Mouse (Mus musculus) naive thymus-derived CD4-positive, alpha-beta T cell, adult 2 months (primary cell): Measurements from ENCODE around the gene Ttll9.

Source experiments
- DNase-seq: peaks from one replicate; pipeline ENCODE4 v3.0.0-alpha.2; 2011; ENCODE audit warnings: low read depth

Gene Ttll9

GRCm38 (mm10) chr2:152962091-152962793 lies at the start of gene Ttll9:
Ttll9 (plus strand) TSS chr2:152962485.
- DNase-seq = peak; percentile 46

DNA sequence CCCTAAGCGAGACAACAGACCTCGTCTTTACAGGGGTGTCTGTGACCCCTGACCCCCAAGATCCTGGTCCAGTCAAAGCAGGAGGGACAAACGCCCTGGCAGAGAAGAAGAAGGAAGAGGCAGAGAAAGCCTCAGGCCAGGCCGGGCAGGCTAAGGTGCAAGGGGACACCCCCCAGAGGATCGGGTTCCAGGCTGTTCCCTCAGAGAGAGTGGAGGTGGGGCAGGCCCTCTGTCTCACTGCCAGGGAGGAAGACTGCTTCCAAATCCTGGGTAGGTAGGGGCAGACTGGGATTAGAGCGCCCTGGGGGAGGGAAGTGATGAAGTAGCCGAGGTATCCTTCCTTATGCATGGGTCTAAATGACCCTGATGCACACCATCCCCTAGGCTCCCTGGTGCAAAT lies 48.8 kb upstream of the Ttll9 start:
- no peak for DNase-seq

- peak; percentile 88 for DNase-seq
Measured at GRCm38 (mm10) chr2:152914310-152915120, 47.8 kb upstream of the Ttll9 start.

DNA sequence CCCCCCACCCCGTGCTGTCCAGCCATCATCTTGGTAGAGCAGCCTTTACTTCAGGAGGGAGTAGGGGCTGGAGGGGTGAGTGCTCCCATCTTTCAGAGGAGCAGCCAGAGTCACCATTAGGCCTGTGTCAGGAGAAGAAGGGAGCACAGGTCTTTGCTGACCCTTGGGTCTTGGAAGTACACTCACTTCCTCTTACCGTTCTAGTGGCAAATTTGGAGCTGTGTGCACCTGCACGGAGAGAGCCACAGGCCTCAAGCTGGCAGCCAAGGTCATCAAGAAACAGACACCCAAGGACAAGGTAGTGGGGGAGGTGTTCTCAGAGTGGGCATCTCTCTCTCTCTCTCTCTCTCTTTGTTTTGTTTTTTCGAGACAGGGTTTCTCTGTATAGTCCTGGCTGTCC lies 46.8 kb upstream of the Ttll9 start:
- DNase-seq = no peak

DNA sequence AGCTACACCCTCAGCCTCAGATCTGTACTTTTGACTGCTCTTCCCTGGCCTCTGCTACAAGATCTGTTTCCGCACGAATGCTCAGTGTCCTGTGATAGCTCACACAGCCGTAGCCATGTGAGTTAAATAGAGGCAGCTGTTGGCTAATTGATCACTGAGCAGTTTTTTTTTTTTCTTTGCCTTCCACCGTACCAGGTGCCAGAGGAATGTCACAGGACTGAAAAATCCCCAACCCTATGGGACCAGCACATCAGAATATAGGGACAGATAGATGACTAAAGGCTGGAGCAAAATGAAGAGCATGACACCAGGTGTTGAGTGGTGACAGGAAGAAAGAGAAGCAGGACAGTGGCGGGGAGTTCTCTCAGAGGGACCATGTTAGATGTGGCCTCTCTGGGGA lies 46.2 kb upstream of the Ttll9 start:
- no peak for DNase-seq

GRCm38 (mm10) chr2:152917671-152918070 lies 44.6 kb upstream of the Ttll9 start:
- no peak for DNase-seq

DNA sequence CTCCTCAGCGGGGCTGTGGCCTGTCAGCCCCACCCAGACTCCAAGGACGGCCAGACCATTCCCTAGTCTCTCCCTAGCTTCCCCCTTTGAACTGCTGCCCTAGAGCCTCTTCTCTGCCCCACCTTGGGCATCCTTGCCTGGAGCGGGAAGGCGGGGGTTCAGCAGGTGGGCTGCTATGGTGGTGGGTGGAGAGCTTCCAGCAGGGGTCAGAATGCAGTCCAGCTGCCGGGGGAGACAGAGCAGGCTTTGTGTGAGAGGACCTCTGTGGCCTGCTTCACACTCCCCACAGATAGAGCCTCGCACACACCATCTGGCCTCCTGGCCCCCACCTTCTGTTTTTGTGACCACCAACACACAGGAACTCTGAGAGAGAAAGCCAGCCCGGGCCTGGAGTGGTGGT lies 39.9 kb upstream of the Ttll9 start:
- no peak for DNase-seq

DNA sequence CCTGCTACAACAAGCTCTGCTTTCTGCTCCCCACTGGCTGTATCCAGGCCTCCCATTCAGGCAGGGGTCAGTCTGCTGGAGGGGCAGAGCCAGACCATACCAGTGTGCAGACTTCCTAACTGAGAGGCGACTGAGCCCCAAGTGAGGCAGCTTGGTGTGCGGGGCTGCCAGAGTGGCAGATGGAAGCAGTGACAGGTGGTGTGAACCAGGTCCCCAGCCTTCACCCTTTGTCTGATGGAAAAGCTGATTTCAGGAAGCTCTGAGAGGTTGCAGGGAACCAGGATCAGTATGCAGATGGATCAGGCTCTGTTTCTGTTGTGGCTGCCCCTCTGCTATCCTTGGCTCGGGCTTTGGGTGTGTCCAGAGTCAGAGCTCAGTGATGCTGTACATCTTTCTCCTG lies 38.7 kb upstream of the Ttll9 start:
- no peak for DNase-seq

DNA sequence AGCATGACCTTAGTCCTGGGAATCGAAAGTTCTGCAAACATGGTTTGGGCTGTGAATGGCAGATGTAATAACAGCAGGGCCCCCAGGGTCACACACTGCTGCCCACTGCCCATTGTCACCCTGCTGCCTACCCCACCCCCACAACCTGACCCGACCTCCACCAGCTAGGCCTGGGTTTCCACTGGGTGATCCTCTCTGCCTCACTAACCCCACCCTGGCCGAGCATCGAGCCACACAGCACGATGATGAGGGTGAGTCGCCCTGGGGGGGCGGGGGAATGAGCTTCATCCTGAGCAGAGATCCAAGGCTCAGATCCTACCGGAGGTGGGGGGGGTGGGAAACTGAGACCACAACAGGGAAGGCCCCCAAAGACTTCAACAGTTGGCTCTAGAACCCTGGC lies 38.2 kb upstream of the Ttll9 start:
- DNase-seq = no peak

GRCm38 (mm10) chr2:152924543-152924942 lies 37.7 kb upstream of the Ttll9 start:
- no peak for DNase-seq

GRCm38 (mm10) chr2:152925189-152925872 lies 37.0 kb upstream of the Ttll9 start:
- DNase-seq = no peak

- DNase-seq = no peak
Measured at GRCm38 (mm10) chr2:152926896-152927295, 35.4 kb upstream of the Ttll9 start.

GRCm38 (mm10) chr2:152927371-152927770 lies 34.9 kb upstream of the Ttll9 start:
- DNase-seq = no peak

- no peak for DNase-seq
Measured at GRCm38 (mm10) chr2:152928219-152928987, 33.9 kb upstream of the Ttll9 start.

DNA sequence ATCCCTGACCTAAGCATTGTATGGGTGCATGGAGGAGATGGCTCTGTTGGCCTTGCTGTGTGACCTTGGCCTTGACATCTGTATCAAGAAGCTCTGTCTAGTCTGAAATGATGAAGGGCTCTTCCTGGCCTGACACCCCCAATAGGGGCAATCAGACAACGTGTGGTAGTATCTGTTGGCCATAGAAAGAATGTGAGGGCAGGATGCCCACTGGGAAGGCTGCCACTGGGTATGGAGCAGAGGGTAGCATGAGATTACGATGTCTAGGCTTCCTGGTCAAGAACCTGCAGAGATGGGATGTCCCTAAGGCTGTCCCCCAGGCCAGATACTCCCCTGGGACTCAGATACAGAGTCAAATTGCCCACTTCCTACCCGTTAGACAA lies 33.3 kb upstream of the Ttll9 start:
- DNase-seq = no peak

GRCm38 (mm10) chr2:152930276-152930675 lies 32.0 kb upstream of the Ttll9 start:
- no peak for DNase-seq

DNA sequence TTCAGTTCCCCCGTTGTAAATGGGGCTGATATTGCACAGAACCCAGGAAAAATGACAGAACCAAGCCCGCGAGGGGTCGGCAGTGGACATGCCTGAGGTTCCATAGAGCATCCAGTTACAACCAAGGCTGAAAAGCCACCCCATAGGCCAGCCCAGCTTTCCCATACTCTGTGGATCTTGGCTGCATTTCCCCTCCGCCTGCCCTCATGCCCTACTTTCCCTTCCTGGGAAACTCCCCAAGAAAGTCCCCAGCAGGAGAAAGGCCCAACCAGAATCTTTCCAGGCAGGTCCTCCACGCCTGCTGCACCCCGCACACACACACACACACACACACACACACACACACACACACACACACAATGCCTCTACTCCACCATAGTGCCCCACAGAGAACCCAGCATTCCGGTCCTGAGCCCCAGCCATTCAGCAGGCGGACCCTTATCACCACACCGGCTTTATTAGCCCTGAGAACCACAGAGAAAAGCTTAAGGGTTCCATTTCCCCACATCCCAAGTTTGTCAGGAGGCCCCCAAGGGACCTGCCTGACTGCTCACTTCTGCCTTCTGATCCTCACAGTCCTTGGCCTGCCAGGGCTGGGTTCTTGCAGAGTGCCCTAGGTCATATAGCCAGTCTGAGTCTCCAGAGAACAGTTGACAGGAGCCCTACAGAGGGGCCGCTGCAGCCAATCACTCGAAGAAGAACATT lies 30.7 kb upstream of the Ttll9 start:
- DNase-seq = no peak

- DNase-seq = no peak
Measured at GRCm38 (mm10) chr2:152933048-152933447, 29.2 kb upstream of the Ttll9 start, which contains the start of gene Foxs1. Foxs1 (minus strand) TSS chr2:152933208.

DNA sequence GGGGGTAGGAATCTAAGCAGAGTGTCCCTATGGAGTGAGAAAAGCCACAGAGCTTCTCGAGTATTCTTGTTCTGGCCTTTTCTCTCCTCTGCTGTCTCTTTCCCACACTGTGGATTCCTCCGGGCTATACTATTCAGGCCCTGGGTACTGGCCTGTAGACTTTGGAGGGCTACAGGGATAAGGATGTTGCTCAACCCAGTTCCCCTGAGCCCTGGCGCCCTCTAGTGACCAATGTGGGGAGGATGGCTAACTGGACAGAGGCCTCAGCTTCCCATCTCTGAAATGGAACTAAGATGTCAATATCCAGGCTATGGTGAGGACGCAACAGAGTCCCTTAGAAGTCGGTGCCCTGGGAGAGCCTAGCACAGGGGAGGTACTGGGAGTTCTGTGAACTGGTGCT lies 28.7 kb upstream of the Ttll9 start:
- DNase-seq = peak; percentile 46

- peak; percentile 50 for DNase-seq
Measured at GRCm38 (mm10) chr2:152939846-152940245, 22.4 kb upstream of the Ttll9 start.

DNA sequence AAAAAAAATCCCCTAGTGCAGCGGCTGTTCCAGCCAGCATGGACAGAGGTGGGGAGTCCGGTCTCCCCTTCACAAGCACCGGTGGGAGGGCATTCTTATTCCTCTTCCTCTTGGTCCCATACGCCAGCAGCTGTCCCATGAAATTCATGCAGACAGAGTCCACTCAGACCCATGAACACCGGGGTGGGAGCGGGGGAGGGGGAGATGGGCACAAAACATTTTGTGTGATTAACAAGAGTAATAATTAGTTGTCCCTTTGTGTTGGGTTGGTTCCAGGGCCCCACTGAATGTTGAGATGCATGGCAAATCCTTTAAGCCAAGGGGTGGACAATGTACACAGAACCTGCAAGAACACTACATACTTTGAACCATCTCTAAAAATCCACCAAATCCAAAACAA lies 21.2 kb upstream of the Ttll9 start:
- no peak for DNase-seq

DNA sequence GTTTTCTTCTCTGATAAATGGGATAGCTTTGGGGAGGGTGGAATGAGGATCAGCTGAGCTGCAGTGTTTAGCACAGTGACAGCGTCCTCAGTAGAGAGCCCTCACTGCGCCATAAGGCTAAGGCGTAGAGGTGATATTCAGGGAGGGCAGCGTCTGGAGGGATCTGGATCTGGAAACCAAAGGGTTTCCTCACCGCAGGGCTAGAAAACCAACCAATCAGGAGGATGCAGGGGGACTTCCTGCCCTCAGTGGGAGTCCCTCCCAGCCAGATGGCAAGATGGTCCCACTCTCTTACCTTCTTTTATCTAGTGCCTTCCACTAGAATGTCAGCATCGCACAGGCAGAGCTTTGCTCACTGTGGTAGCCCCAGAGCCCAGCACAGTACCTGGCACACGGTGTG lies 20.5 kb upstream of the Ttll9 start:
- no peak for DNase-seq
